22 mouse cellular contexts compared by ENCODE assay signal in the genomic region with DNA sequence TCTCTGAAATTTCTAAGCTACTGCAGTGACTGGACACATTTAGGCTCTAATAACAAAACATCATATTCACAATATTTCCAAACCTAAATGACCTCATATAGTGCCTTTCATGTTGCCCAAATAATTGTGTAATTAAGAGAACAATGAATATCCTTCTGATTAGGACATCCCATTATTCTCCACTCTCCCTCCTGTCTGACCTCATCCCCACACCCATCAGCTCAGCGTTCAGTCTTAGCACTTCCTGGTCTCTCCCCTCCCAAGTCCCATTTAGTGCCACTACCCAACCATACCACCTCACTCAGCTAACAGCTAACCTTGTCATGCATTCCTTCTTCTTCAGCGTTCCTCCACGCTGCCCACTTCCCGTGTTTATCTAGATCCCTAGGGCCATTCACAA.
DNase-seq lines count a peak whose midpoint lies in the region; ATAC-seq and TF ChIP-seq lines count a peak whose summit lies in the region.
"Had no signal": no experiment of that assay in that cellular context is flagged by ENCODE, and none has a peak within 500 bp of the region (broad histone marks: within the 10 kb centered on the region; RNA-seq: fewer than 3 reads in every experiment).

No protein-coding gene starts in this region.

- H3K9ac ChIP-seq in heart, embryonic 12.5 days = no peak overlapping the region
- H3K9ac ChIP-seq in limb, embryonic 15.5 days = no peak overlapping the region
- H3K9ac ChIP-seq in MEL (ENCODE audit: control insufficient read depth, low read depth, low read length, poor library complexity, severe bottlenecking) = no peak overlapping the region
- H3K9ac ChIP-seq in hindbrain, embryonic 16.5 days (ENCODE audit: low read depth, low read length) = no peak overlapping the region
- H3K9ac ChIP-seq: embryonic facial prominence, embryonic 15.5 days; forebrain, postnatal 0 days; midbrain, embryonic 12.5 days; neural tube, embryonic 13.5 days had no signal

- no peaks in the 10 kb centered on the region for H3K27me3 ChIP-seq in heart, embryonic 12.5 days (replicated peaks)
- H3K27me3 ChIP-seq in limb, embryonic 15.5 days = no peaks in the 10 kb centered on the region
- H3K27me3 ChIP-seq in limb, embryonic 10.5 days (ENCODE audit: low read depth, poor library complexity, severe bottlenecking) = no peaks in the 10 kb centered on the region
- no peaks in the 10 kb centered on the region for H3K27me3 ChIP-seq in MEL (ENCODE audit: control insufficient read depth in 1 of 2, insufficient read depth in 2 of 2, low read length in 2 of 2)
- no peaks in the 10 kb centered on the region for H3K27me3 ChIP-seq in hindbrain, embryonic 16.5 days (replicated peaks; ENCODE audit: control insufficient read depth, insufficient read depth, low read length)
- H3K27me3 ChIP-seq: embryonic facial prominence, embryonic 15.5 days; midbrain, embryonic 12.5 days; neural tube, embryonic 13.5 days had no signal

- H3K9me3 ChIP-seq in heart, embryonic 12.5 days (replicated peaks) = no peaks in the 10 kb centered on the region
- H3K9me3 ChIP-seq in limb, embryonic 15.5 days = no peaks in the 10 kb centered on the region
- no peaks in the 10 kb centered on the region for H3K9me3 ChIP-seq in limb, embryonic 10.5 days (replicated peaks)
- H3K9me3 ChIP-seq in MEL (replicated peaks; ENCODE audit: insufficient read depth, low read length) = no peaks in the 10 kb centered on the region
- no peaks in the 10 kb centered on the region for H3K9me3 ChIP-seq in hindbrain, embryonic 16.5 days (ENCODE audit: control insufficient read depth, low read length)
- H3K9me3 ChIP-seq: embryonic facial prominence, embryonic 15.5 days; G1E; midbrain, embryonic 12.5 days; neural tube, embryonic 13.5 days had no signal

- H3K4me1 ChIP-seq in heart, embryonic 12.5 days (replicated peaks) = peaks cover 23% of the 10 kb centered on the region
- H3K4me1 ChIP-seq in limb, embryonic 15.5 days = peaks cover 17% of the 10 kb centered on the region
- H3K4me1 ChIP-seq in limb, embryonic 10.5 days = peaks cover 14% of the 10 kb centered on the region
- peaks cover 19 to 35% of the 10 kb centered on the region in 2 experiments for H3K4me1 ChIP-seq in MEL (ENCODE audit: control insufficient read depth in 1 of 2, insufficient read depth in 2 of 2, low read length in 2 of 2)
- H3K4me1 ChIP-seq in hindbrain, embryonic 16.5 days (ENCODE audit: control insufficient read depth, insufficient read depth, low read depth, low read length) = no peaks in the 10 kb centered on the region
- H3K4me1 ChIP-seq: midbrain, embryonic 12.5 days had no signal

- peaks cover 2% of the 10 kb centered on the region; the same call in 1 of the 2 replicates for H3K79me2 ChIP-seq in MEL (ENCODE audit: control insufficient read depth, insufficient read depth, low read length, poor library complexity)

- ATAC-seq in heart, embryonic 12.5 days (ENCODE audit: insufficient number of reproducible peaks, low FRiP score) = no peak
- no peak for ATAC-seq in limb, embryonic 15.5 days (ENCODE audit: insufficient number of reproducible peaks, low FRiP score, low TSS enrichment, low read depth)
- no peak for ATAC-seq in hindbrain, embryonic 16.5 days
- ATAC-seq: forebrain, postnatal 0 days had no signal

- 31% methylated on average over 4 of the region's 4 CpGs for WGBS in heart, embryonic 12.5 days
- WGBS in limb, embryonic 15.5 days = 76% methylated on average over 4 of the region's 4 CpGs
- WGBS in limb, embryonic 10.5 days = 86% methylated on average over 4 of the region's 4 CpGs
- 67% methylated on average over 4 of the region's 4 CpGs for WGBS in hindbrain, embryonic 16.5 days

- no peak for TF ChIP-seq RAD21 in MEL (IDR thresholded peaks at IDR 0.05; ENCODE audit: low read depth, low read length)

- DNase-seq in heart, postnatal 10 days = no peak
- DNase-seq in limb, embryonic 10.5 days (ENCODE audit: low spot score) = no peak
- DNase-seq in MEL (ENCODE audit: low read depth, low spot score) = no peak
- DNase-seq in retina, embryonic 14.5 days (ENCODE audit: low spot score) = peak; percentile 38
- no peak for DNase-seq in adrenal gland, postnatal 10 days
- DNase-seq: cerebellum, adult 2 months; cerebellum, postnatal 36 days; forebrain, postnatal 0 days; gastrocnemius, postnatal 36 days; kidney, adult 18-20 months; kidney, postnatal 25 days; left cerebral cortex, postnatal 4 days; lung, adult 18-20 months; thymus, adult 18-20 months had no signal

- no peaks in the 10 kb centered on the region for H3K36me3 ChIP-seq in heart, embryonic 12.5 days
- H3K36me3 ChIP-seq in limb, embryonic 15.5 days = no peaks in the 10 kb centered on the region
- no peaks in the 10 kb centered on the region for H3K36me3 ChIP-seq in limb, embryonic 10.5 days
- peaks cover 0 to 38% of the 10 kb centered on the region in 2 experiments; a peak in 2 of 4 replicates for H3K36me3 ChIP-seq in MEL (ENCODE audit: control insufficient read depth in 1 of 2, insufficient read depth in 2 of 2, low read length in 2 of 2)
- H3K36me3 ChIP-seq in hindbrain, embryonic 16.5 days (ENCODE audit: control insufficient read depth, insufficient read depth, low read length) = no peaks in the 10 kb centered on the region
- H3K36me3 ChIP-seq: embryonic facial prominence, embryonic 15.5 days; midbrain, embryonic 12.5 days; neural tube, embryonic 13.5 days had no signal

- H3K4me3 ChIP-seq in heart, embryonic 12.5 days = no peak overlapping the region
- no peak overlapping the region for H3K4me3 ChIP-seq in limb, embryonic 15.5 days
- H3K4me3 ChIP-seq in limb, embryonic 10.5 days = no peak overlapping the region
- no peak overlapping the region for H3K4me3 ChIP-seq in MEL (ENCODE audit: control insufficient read depth in 1 of 2, insufficient read depth in 1 of 2, low read depth in 2 of 2, low read length in 2 of 2)
- H3K4me3 ChIP-seq in hindbrain, embryonic 16.5 days (ENCODE audit: low read length) = no peak overlapping the region
- H3K4me3 ChIP-seq: embryonic facial prominence, embryonic 15.5 days; midbrain, embryonic 12.5 days; neural tube, embryonic 13.5 days had no signal

- no peak for TF ChIP-seq POLR2A in MEL (IDR thresholded peaks at IDR 0.05; ENCODE audit: control insufficient read depth in 1 of 2, insufficient read depth in 1 of 2, low read depth in 1 of 2, low read length in 2 of 2, poor library complexity in 1 of 2)

- no peak overlapping the region for H3K4me2 ChIP-seq in heart, embryonic 12.5 days
- no peak overlapping the region for H3K4me2 ChIP-seq in limb, embryonic 15.5 days
- no peak overlapping the region for H3K4me2 ChIP-seq in hindbrain, embryonic 16.5 days (ENCODE audit: low read length)
- H3K4me2 ChIP-seq: embryonic facial prominence, embryonic 15.5 days; liver, embryonic 11.5 days; midbrain, embryonic 12.5 days; neural tube, embryonic 13.5 days had no signal

- TF ChIP-seq CTCF in MEL (IDR thresholded peaks at IDR 0.05 in 2 of 3, conservative IDR thresholded peaks at IDR 0.05 in 1 of 3; ENCODE audit: control insufficient read depth in 1 of 3, insufficient read depth in 1 of 3, low read depth in 2 of 3, low read length in 3 of 3, poor library complexity in 1 of 3, severe bottlenecking in 1 of 3) = no peak

- TF ChIP-seq EP300 in MEL (IDR thresholded peaks at IDR 0.05; ENCODE audit: low read depth in 1 of 2, low read length in 2 of 2) = no peak

- intact Hi-C loops in heart, postnatal 10 days (cut with DNase I) = no loop called here

- H3K27ac ChIP-seq in heart, embryonic 12.5 days (ENCODE audit: poor library complexity, severe bottlenecking) = 0 out of 2 replicates have a peak overlapping the region, but pooled peaks have one; percentile 38
- H3K27ac ChIP-seq in limb, embryonic 15.5 days = peak overlapping the region; percentile 54; the same call in 1 of the 2 replicates
- no peak overlapping the region for H3K27ac ChIP-seq in limb, embryonic 10.5 days
- H3K27ac ChIP-seq in MEL (ENCODE audit: control insufficient read depth, low read depth, low read length) = peak overlapping the region; percentile 53
- H3K27ac ChIP-seq in hindbrain, embryonic 16.5 days (ENCODE audit: low read depth, low read length) = no peak overlapping the region
- H3K27ac ChIP-seq: embryonic facial prominence, embryonic 15.5 days; midbrain, embryonic 12.5 days; neural tube, embryonic 13.5 days had no signal

TF ChIP-seq in MEL, 35 proteins besides CTCF, POLR2A, EP300 and RAD21:
- no peak for TF ChIP-seq TAL1 (IDR thresholded peaks at IDR 0.05; ENCODE audit: low read length)
- TF ChIP-seq NRF1 (IDR thresholded peaks at IDR 0.05; ENCODE audit: insufficient read depth, low read depth, low read length, poor library complexity, severe bottlenecking) = no peak
- no peak for TF ChIP-seq UBTF (IDR thresholded peaks at IDR 0.05; ENCODE audit: borderline replicate concordance, insufficient read depth, low read depth, low read length)
- TF ChIP-seq ZC3H11A (IDR thresholded peaks at IDR 0.05; ENCODE audit: low read depth, low read length) = no peak
- no peak for TF ChIP-seq POLR2AphosphoS5 (IDR thresholded peaks at IDR 0.05; ENCODE audit: borderline replicate concordance, low read depth, low read length)
TF ChIP-seq in MEL: peak in this region for 0.

Comparison
In these comparisons a context has a peak if more than half of its experiments do, and no peak if none do; other contexts are left out.
1. H3K27ac ChIP-seq: peak in heart, embryonic 12.5 days (single experiment), limb, embryonic 15.5 days (single experiment) and MEL (single experiment); none in limb, embryonic 10.5 days (single experiment) and hindbrain, embryonic 16.5 days (single experiment).